Mouse (Mus musculus) MEL (cell line): ENCODE measurements around the gene Cd1d1. TPM values are rescaled to one million over a fixed set of nuclear protein-coding genes. Genes with fewer than 3 reads are reported as not detected.

ENCODE experiments used
- DNase-seq: peaks from one replicate; pipeline ENCODE4 v3.0.0; 2011; ENCODE audit warnings: low read depth, low spot score
- H3K27ac ChIP-seq: 2 replicates; pipeline ENCODE4 v1.5.1; 2012; ENCODE audit warnings: low read depth, mild to moderate bottlenecking, control low read depth, low read length, moderate library complexity; ENCODE audit not compliant: control insufficient read depth
- H3K27me3 ChIP-seq, 2 experiments: fragments of 150-350 bp in 1 of 2; sonication (generic) in 1 of 2; 2 replicates each; pipeline ENCODE4 v1.6.1; 2012; ENCODE audit warnings: low read length in 2 of 2, mild to moderate bottlenecking in 2 of 2, improper control_type of control experiment in 1 of 2, moderate library complexity in 1 of 2; ENCODE audit not compliant: insufficient read depth in 2 of 2, control insufficient read depth in 1 of 2
- H3K36me3 ChIP-seq, 2 experiments: 2 replicates each; pipeline ENCODE4 v1.6.1; 2012 to 2014; ENCODE audit warnings: low read length in 2 of 2, improper control_type of control experiment in 1 of 2, inconsistent platforms in 1 of 2, mild to moderate bottlenecking in 1 of 2; ENCODE audit not compliant: insufficient read depth in 2 of 2, control insufficient read depth in 1 of 2
- H3K4me1 ChIP-seq, 2 experiments: fragments of 150-350 bp in 1 of 2; sonication (generic) in 1 of 2; 2 replicates each; pipeline ENCODE4 v1.6.1; 2012; ENCODE audit warnings: low read length in 2 of 2, improper control_type of control experiment in 1 of 2, mild to moderate bottlenecking in 1 of 2; ENCODE audit not compliant: insufficient read depth in 2 of 2, control insufficient read depth in 1 of 2
- H3K4me3 ChIP-seq, 2 experiments: fragments of 150-350 bp in 1 of 2; sonication (generic) in 1 of 2; 2 replicates each; pipeline ENCODE4 v1.5.1; 2012; ENCODE audit warnings: low read depth in 2 of 2, low read length in 2 of 2, mild to moderate bottlenecking in 2 of 2, moderate library complexity in 2 of 2, control low read depth in 1 of 2, improper control_type of control experiment in 1 of 2; ENCODE audit not compliant: control insufficient read depth in 1 of 2, insufficient read depth in 1 of 2
- H3K79me2 ChIP-seq: 2 replicates; pipeline ENCODE4 v1.6.1; 2012; ENCODE audit warnings: mild to moderate bottlenecking, low read length, moderate library complexity; ENCODE audit not compliant: control insufficient read depth, poor library complexity, insufficient read depth
- H3K9ac ChIP-seq: 2 replicates; pipeline ENCODE4 v1.6.1; 2012; ENCODE audit warnings: low read depth, mild to moderate bottlenecking, control low read depth, low read length, moderate library complexity; ENCODE audit not compliant: control insufficient read depth, poor library complexity, severe bottlenecking
- H3K9me3 ChIP-seq: fragments of 150-350 bp; sonication (generic); replicated peaks from 2 replicates; pipeline ENCODE4 v1.6.1; 2012; ENCODE audit warnings: mild to moderate bottlenecking, low read length, improper control_type of control experiment, moderate library complexity; ENCODE audit not compliant: insufficient read depth
- CHD1 ChIP-seq: IDR thresholded peaks from 2 replicates; pipeline ENCODE4 v1.6.1; 2012; ENCODE audit warnings: low read depth, mild to moderate bottlenecking, inconsistent platforms, low read length, improper control_type of control experiment
- CHD2 ChIP-seq: IDR thresholded peaks from 2 replicates; pipeline ENCODE4 v1.6.1; 2011; ENCODE audit warnings: low read length, improper control_type of control experiment
- CTCF ChIP-seq, 3 experiments: IDR thresholded peaks in 2 of 3; conservative IDR thresholded peaks in 1 of 3; 2 replicates each; pipeline ENCODE4 v1.5.1; 2011 to 2012; ENCODE audit warnings: low read length in 3 of 3, low read depth in 2 of 3, mild to moderate bottlenecking in 2 of 3, improper control_type of control experiment in 1 of 3, inconsistent platforms in 1 of 3, mixed read lengths in 1 of 3, moderate library complexity in 1 of 3; ENCODE audit not compliant: control insufficient read depth in 1 of 3, insufficient read depth in 1 of 3, poor library complexity in 1 of 3, severe bottlenecking in 1 of 3
- ELF1 ChIP-seq: IDR thresholded peaks from 2 replicates; pipeline ENCODE4 v1.6.1; 2014; ENCODE audit warnings: low read depth, mild to moderate bottlenecking, inconsistent platforms, low read length, improper control_type of control experiment, moderate library complexity
- EP300 ChIP-seq, 2 experiments: IDR thresholded peaks; 2 replicates each; pipeline ENCODE4 v1.6.1; 2011; ENCODE audit warnings: improper control_type of control experiment in 2 of 2, low read length in 2 of 2, low read depth in 1 of 2, mild to moderate bottlenecking in 1 of 2
- HCFC1 ChIP-seq: IDR thresholded peaks from 2 replicates; pipeline ENCODE4 v1.6.1; 2012; ENCODE audit warnings: low read depth, mild to moderate bottlenecking, inconsistent platforms, low read length, improper control_type of control experiment, moderate library complexity
- JUND ChIP-seq: IDR thresholded peaks from 2 replicates; pipeline ENCODE4 v1.6.1; 2011; ENCODE audit warnings: low read depth, mild to moderate bottlenecking, improper control_type of control experiment, low read length
- MYC ChIP-seq: IDR thresholded peaks from 2 replicates; pipeline ENCODE4 v1.6.1; 2011; ENCODE audit warnings: low read depth, mild to moderate bottlenecking, low read length, improper control_type of control experiment, moderate library complexity
- POLR2AphosphoS5 ChIP-seq: IDR thresholded peaks from 2 replicates; pipeline ENCODE4 v1.6.1; 2012; ENCODE audit warnings: low read depth, borderline replicate concordance, mild to moderate bottlenecking, inconsistent platforms, low read length, moderate library complexity, mixed read lengths
- RAD21 ChIP-seq: IDR thresholded peaks from 2 replicates; pipeline ENCODE4 v1.6.1; 2011; ENCODE audit warnings: mild to moderate bottlenecking, low read depth, low read length, improper control_type of control experiment
- SMC3 ChIP-seq: IDR thresholded peaks from 2 replicates; pipeline ENCODE4 v1.6.1; 2011; ENCODE audit warnings: low read depth, low read length, improper control_type of control experiment
- TCF12 ChIP-seq: IDR thresholded peaks from 2 replicates; pipeline ENCODE4 v1.6.1; 2014; ENCODE audit warnings: low read depth, mild to moderate bottlenecking, inconsistent platforms, low read length, improper control_type of control experiment, moderate library complexity
- USF1 ChIP-seq: IDR thresholded peaks from 2 replicates; pipeline ENCODE4 v1.6.1; 2014; ENCODE audit warnings: low read depth, mild to moderate bottlenecking, inconsistent platforms, low read length, improper control_type of control experiment, moderate library complexity
- ZC3H11A ChIP-seq: IDR thresholded peaks from 2 replicates; pipeline ENCODE4 v1.6.1; 2012; ENCODE audit warnings: low read depth, mild to moderate bottlenecking, inconsistent platforms, low read length, improper control_type of control experiment
- polyA plus RNA-seq, 2 experiments: library from polyadenylated mRNA; stranded (reverse) in 1 of 2; unstranded in 1 of 2; fragments of >175 nt in 1 of 2; fragments of >200 nt in 1 of 2; gene quantifications; 2 replicates each; pipeline versions ENCODE4 v1.2.1 to v1.2.4; 2012; ENCODE audit warnings: low replicate concordance in 2 of 2, low read depth in 1 of 2; ENCODE audit not compliant: insufficient read length in 2 of 2, insufficient read depth in 1 of 2, missing spikeins in 1 of 2
- total RNA-seq: library from RNA; depleted of rRNA; stranded (reverse); fragments of 300-350 nt; gene quantifications from 2 replicates; pipeline ENCODE4 v1.2.3, GENCODE M21; 2012

Cd1d1 gene
- total and polyA plus RNA-seq, 3 experiments, result 1.1 to 1.6 TPM; not detected in 1

DNA sequence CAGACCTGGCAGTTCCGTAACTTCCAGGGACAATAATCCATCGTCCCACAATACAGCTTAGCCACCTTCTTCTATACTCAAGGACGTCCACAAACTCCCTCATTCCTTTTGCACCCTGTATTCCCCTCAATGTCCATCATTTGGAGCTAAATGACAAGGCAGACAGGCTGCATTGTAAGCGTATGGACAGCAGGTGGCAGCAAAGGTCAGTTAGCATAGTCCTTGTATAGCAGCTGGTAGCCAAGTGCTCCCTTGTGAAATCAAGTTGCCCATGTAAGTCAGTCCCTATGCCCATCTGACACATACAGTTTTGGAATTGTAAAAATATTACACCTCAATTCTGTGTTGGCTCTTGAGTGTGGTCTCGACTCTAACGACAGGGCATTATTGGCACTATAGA is 31.6 kb upstream of the Cd1d1 start:
- H3K79me2 ChIP-seq, result no peaks in the 10 kb centered on the region
- TF ChIP-seq JUND, result no peak
- TF ChIP-seq MYC, result no peak
- TF ChIP-seq SMC3, result peak; percentile 70
- no peak for TF ChIP-seq CHD2
- TF ChIP-seq ZC3H11A, result peak; percentile 33; the same call in 1 of the 2 replicates
- TF ChIP-seq ELF1, result no peak
- no peak for TF ChIP-seq TCF12
- peak; percentile 74 to 84 (median 75) for TF ChIP-seq CTCF (IDR thresholded peaks at IDR 0.05 in 2 of 3, conservative IDR thresholded peaks at IDR 0.05 in 1 of 3; ENCODE audit: control insufficient read depth in 1 of 3, insufficient read depth in 1 of 3, low read depth in 2 of 3, low read length in 3 of 3, poor library complexity in 1 of 3, severe bottlenecking in 1 of 3)
- TF ChIP-seq RAD21, result peak; percentile 62
- peak; percentile 58 for DNase-seq
- H3K9me3 ChIP-seq, result no peaks in the 10 kb centered on the region
- no peak overlapping the region for H3K4me3 ChIP-seq
- no peak overlapping the region for H3K9ac ChIP-seq
- no peak overlapping the region for H3K27ac ChIP-seq
- H3K27me3 ChIP-seq, result no peaks in the 10 kb centered on the region
- no peaks in the 10 kb centered on the region for H3K4me1 ChIP-seq
- H3K36me3 ChIP-seq, result no peaks in the 10 kb centered on the region

GRCm38 (mm10) chr3:87017707-87018106 is 18.5 kb upstream of the Cd1d1 start:
- H3K4me3 ChIP-seq, result no peak overlapping the region
- H3K4me1 ChIP-seq, result no peaks in the 10 kb centered on the region
- no peak overlapping the region for H3K9ac ChIP-seq
- no peak for DNase-seq
- no peak overlapping the region for H3K27ac ChIP-seq
- no peaks in the 10 kb centered on the region for H3K9me3 ChIP-seq
- H3K79me2 ChIP-seq, result no peaks in the 10 kb centered on the region
- no peaks in the 10 kb centered on the region; a peak in 1 of 4 replicates for H3K27me3 ChIP-seq
- TF ChIP-seq RAD21, result no peak
- TF ChIP-seq CHD1, result no peak
- TF ChIP-seq HCFC1, result no peak
- TF ChIP-seq EP300 (IDR thresholded peaks at IDR 0.05; ENCODE audit: low read depth in 1 of 2, low read length in 2 of 2), result no peak
- no peaks in the 10 kb centered on the region for H3K36me3 ChIP-seq

- DNase-seq, result no peak
- no peak overlapping the region for H3K4me3 ChIP-seq
- no peaks in the 10 kb centered on the region for H3K4me1 ChIP-seq
- no peak overlapping the region for H3K9ac ChIP-seq
- TF ChIP-seq POLR2AphosphoS5 (no peak), JUND (no peak), USF1 (no peak)
- no peaks in the 10 kb centered on the region for H3K9me3 ChIP-seq
- H3K27ac ChIP-seq, result no peak overlapping the region
- no peaks in the 10 kb centered on the region for H3K79me2 ChIP-seq
- H3K36me3 ChIP-seq, result no peaks in the 10 kb centered on the region
- H3K27me3 ChIP-seq, result no peaks in the 10 kb centered on the region; a peak in 1 of 4 replicates
These were observed 17.8 kb upstream of the Cd1d1 start for GRCm38 (mm10) chr3:87017001-87017400.
